Comparison of ENCODE assay signal across 25 mouse cellular contexts in the genomic region with DNA sequence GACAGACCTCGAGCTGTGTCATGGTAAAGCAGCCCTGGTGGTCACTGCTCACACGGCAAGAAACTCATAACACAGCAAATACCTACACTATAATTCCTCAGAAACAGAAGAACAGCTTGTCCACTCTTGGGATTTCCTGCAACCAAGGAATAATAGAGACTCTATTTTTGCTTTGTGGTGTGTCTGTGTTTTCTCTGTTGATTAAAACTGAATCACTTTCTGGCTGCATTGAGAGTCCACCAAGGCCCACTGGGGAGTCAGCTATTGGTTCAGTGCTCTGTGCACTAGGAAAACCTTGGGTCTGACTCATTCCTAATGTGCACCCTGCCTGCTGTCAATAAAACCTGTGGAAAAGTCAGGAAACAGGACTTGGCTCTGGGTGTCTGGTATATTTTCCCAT.
DNase-seq lines count a peak whose midpoint lies in the region; ATAC-seq lines count a peak whose summit lies in the region.
"Had no signal": no experiment of that assay in that cellular context is flagged by ENCODE, and none has a peak within 500 bp of the region (broad histone marks: within the 10 kb centered on the region; RNA-seq: fewer than 3 reads in every experiment).

No protein-coding gene starts in this region.

- no peak for ATAC-seq in heart, embryonic 11.5 days (replicated peaks; ENCODE audit: insufficient number of reproducible peaks, low FRiP score, low TSS enrichment)
- ATAC-seq: forebrain, embryonic 13.5 days; midbrain, embryonic 15.5 days had no signal

- H3K4me3 ChIP-seq in heart, embryonic 11.5 days (ENCODE audit: low read depth, low read length), result no peak overlapping the region
- H3K4me3 ChIP-seq: embryonic facial prominence, embryonic 13.5 days; erythroblast, embryonic 14.5 days; forebrain, embryonic 13.5 days; heart, embryonic 13.5 days; hindbrain, embryonic 13.5 days; midbrain, embryonic 15.5 days; stomach, embryonic 15.5 days had no signal

- H3K4me1 ChIP-seq in heart, embryonic 11.5 days (ENCODE audit: control insufficient read depth, insufficient read depth, low read length), result no peaks in the 10 kb centered on the region
- H3K4me1 ChIP-seq: forebrain, embryonic 13.5 days; stomach, embryonic 15.5 days had no signal

- peak; percentile 27 for DNase-seq in adrenal gland, postnatal 14 days
- DNase-seq in adrenal gland, adult 8-10 months, result no peak
- peak; percentile 11 to 46 for DNase-seq in heart, adult 18-20 months
- DNase-seq in 3T3-L1 (ENCODE audit: low read depth, low spot score), result peak; percentile 77
- DNase-seq in skeletal muscle tissue, adult 2 months (ENCODE audit: low read depth, low spot score), result peak; percentile 55
- no peak for DNase-seq in kidney, adult 18-20 months
- DNase-seq: cerebellum, adult 18-20 months; cerebellum, postnatal 14 days; heart, postnatal 14 days; kidney, adult 8-10 months; kidney, postnatal 10 days; layer of hippocampus, postnatal 36 days; lung, postnatal 4 days; right cerebral cortex, adult 18-20 months; right cerebral cortex, postnatal 4 days; thymus, adult 18-20 months; thymus, postnatal 36 days had no signal

- 80% methylated on average over 2 of the region's 2 CpGs for WGBS in heart, embryonic 11.5 days (ENCODE audit: insufficient replicate concordance)

- H3K9ac ChIP-seq in heart, embryonic 11.5 days (ENCODE audit: low read depth, low read length), result no peak overlapping the region
- H3K9ac ChIP-seq: embryonic facial prominence, embryonic 13.5 days; forebrain, embryonic 13.5 days; heart, embryonic 13.5 days; hindbrain, embryonic 13.5 days; midbrain, embryonic 15.5 days; stomach, embryonic 15.5 days had no signal

- H3K27ac ChIP-seq in heart, embryonic 11.5 days (ENCODE audit: low read depth, low read length), result no peak overlapping the region
- H3K27ac ChIP-seq: embryonic facial prominence, embryonic 13.5 days; forebrain, embryonic 13.5 days; heart, embryonic 13.5 days; hindbrain, embryonic 13.5 days; midbrain, embryonic 15.5 days; stomach, embryonic 15.5 days had no signal

- H3K4me2 ChIP-seq in heart, embryonic 11.5 days, result no peak overlapping the region
- H3K4me2 ChIP-seq: embryonic facial prominence, embryonic 13.5 days; forebrain, embryonic 13.5 days; heart, embryonic 13.5 days; hindbrain, embryonic 13.5 days; midbrain, embryonic 15.5 days; stomach, embryonic 15.5 days had no signal

- no peaks in the 10 kb centered on the region for H3K27me3 ChIP-seq in heart, embryonic 11.5 days (ENCODE audit: control insufficient read depth, insufficient read depth, low read length)
- H3K27me3 ChIP-seq: embryonic facial prominence, embryonic 13.5 days; forebrain, embryonic 13.5 days; heart, embryonic 13.5 days; hindbrain, embryonic 13.5 days; midbrain, embryonic 15.5 days; stomach, embryonic 15.5 days had no signal

- H3K9me3 ChIP-seq in heart, embryonic 11.5 days (replicated peaks; ENCODE audit: control insufficient read depth, low read length), result no peaks in the 10 kb centered on the region
- H3K9me3 ChIP-seq: embryonic facial prominence, embryonic 13.5 days; forebrain, embryonic 13.5 days; heart, embryonic 13.5 days; hindbrain, embryonic 13.5 days; midbrain, embryonic 15.5 days; stomach, embryonic 15.5 days had no signal

- no peaks in the 10 kb centered on the region for H3K36me3 ChIP-seq in heart, embryonic 11.5 days (ENCODE audit: control insufficient read depth, insufficient read depth, low read length)
- H3K36me3 ChIP-seq: embryonic facial prominence, embryonic 13.5 days; heart, embryonic 13.5 days; hindbrain, embryonic 13.5 days; midbrain, embryonic 15.5 days; stomach, embryonic 15.5 days had no signal

Comparison
In these comparisons a context has a peak if more than half of its experiments do, and no peak if none do; other contexts are left out.
1. DNase-seq: peak in adrenal gland, postnatal 14 days (single experiment), heart, adult 18-20 months (2 of 2), 3T3-L1 (single experiment) and skeletal muscle tissue, adult 2 months (single experiment); none in adrenal gland, adult 8-10 months (single experiment) and kidney, adult 18-20 months (single experiment).